Mouse (Mus musculus) granulocyte monocyte progenitor cell, adult 5-6 weeks (primary cell): ENCODE data around the gene Aaas. TPM values are rescaled to one million over a fixed set of nuclear protein-coding genes. Genes with fewer than 3 reads are reported as not detected.

Experiments used
- ATAC-seq: replicated peaks from 2 replicates; pipeline ENCODE4 v1.8.0; 2016; ENCODE audit warnings: mild to moderate bottlenecking, moderate TSS enrichment, inconsistent platforms; ENCODE audit not compliant: poor library complexity, severe bottlenecking
- total RNA-seq, 2 experiments: library from RNA; stranded (forward) in 1 of 2; stranded (reverse) in 1 of 2; fragments of 200-712, 200-1000 nt in 1 of 2; fragments of >200 nt in 1 of 2; fragmentation: Nextera tagmentation in 1 of 2; gene quantifications; 2 replicates each; pipeline ENCODE4 v1.2.3; 2014 to 2017

Aaas gene
- 120 and 123 TPM in 2 replicates for total RNA-seq (2014; fragmentation: Nextera tagmentation)
- 147 and 153 TPM in 2 replicates for total RNA-seq (2017)

- ATAC-seq, result peak; percentile 95
Observed at GRCm38 (mm10) chr15:102350138-102350941, at the start of gene Aaas. Gene Aaas (minus strand): TSS chr15:102350771.

DNA sequence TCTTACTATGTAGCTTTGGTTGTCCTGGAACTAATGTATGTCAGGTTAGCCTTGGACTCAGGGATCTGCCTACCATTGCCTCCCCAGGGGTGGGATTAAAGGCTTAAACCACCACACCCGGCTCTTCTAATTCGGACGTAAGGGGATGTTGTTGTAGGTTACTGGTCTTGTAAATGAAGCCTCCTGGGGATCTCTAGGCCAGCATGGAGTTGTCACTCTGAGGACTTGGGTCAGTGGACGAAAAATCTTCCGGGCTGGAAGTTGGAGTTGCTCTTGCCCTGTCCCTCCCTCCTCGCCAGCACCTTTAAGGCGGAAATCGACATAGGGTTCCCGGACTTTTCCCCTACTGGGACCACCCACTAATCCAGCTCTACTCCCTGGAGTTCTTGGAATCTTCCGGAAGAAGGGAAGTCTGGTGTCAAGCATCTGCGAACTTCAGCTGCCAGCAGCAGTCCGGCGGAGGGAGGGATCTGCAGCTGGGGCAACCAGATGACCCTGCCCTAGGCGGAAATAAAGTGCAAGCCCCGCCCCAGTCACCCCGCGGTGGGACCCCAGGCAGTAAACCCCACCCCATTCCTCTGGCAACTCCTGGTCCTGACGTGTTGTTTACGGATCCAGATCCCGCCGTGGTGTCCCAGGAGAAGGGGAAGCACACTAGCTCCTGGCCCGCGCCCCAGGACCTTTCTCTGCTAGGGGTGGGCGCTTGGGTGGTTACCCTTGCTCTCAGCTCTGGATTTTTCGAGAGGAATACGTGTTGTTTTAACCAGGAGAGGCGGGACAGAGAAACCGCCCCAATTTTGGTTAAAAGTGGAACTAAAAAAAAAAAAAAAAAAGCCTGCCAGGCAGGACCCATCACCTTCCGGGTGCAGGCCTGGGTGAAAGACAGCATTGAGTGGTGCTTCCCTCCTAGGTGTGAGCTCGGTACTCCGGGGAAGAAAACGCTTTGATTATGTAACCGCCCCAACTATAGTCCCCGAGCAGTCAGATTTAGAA, 49.0 kb upstream of the Aaas start:
- ATAC-seq, result peak; percentile 96

DNA sequence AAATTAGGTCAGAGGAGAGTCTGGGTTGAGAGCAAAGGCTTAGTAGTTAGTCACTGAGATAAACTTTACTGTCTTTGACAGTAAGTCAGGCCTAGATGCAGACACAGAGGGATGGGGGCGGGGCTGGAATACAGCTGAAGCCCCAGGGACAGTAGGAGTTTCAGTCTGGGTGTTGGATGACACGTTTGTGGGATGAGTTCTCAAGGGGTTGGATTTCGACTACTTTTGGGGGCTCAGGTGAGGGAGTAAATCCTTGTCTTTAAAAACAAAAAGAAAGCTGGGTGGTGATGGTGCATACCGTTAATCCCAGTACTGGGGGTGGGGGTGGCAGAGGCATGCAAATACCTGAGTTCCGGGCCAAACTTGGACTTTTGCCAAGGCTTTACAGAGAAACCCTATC, 48.1 kb upstream of the Aaas start:
- no peak for ATAC-seq

- no peak for ATAC-seq
Observed at GRCm38 (mm10) chr15:102395061-102395460, 44.5 kb upstream of the Aaas start.

- peak; percentile 99 for ATAC-seq
Observed at GRCm38 (mm10) chr15:102393584-102394014, 43.0 kb upstream of the Aaas start.

GRCm38 (mm10) chr15:102392520-102392919, 41.9 kb upstream of the Aaas start:
- ATAC-seq, result no peak

GRCm38 (mm10) chr15:102388942-102389341, 38.4 kb upstream of the Aaas start:
- ATAC-seq, result no peak

GRCm38 (mm10) chr15:102386640-102387039, 36.1 kb upstream of the Aaas start:
- ATAC-seq, result peak; percentile 84

GRCm38 (mm10) chr15:102383671-102384070, 33.1 kb upstream of the Aaas start:
- ATAC-seq, result no peak

DNA sequence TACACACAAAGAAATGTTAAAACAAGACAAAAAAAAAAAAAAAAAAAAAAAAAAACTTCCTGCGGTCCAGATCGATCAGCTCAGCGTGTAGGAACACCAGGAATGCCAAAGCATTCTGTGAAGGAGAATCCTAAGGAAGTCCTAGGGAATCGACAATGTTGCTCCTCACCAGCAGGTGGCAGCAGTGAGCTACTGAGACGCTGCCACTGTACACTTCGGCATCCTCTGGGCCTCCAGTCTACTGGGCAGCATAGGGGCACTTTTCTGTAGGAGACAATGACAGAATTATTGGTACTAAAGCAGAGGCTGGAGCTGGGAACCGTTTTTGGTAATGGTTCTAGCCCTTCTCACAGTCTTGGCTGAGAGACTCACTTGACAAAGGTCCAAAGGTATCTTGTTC, 31.0 kb upstream of the Aaas start:
- peak; percentile 63 for ATAC-seq

DNA sequence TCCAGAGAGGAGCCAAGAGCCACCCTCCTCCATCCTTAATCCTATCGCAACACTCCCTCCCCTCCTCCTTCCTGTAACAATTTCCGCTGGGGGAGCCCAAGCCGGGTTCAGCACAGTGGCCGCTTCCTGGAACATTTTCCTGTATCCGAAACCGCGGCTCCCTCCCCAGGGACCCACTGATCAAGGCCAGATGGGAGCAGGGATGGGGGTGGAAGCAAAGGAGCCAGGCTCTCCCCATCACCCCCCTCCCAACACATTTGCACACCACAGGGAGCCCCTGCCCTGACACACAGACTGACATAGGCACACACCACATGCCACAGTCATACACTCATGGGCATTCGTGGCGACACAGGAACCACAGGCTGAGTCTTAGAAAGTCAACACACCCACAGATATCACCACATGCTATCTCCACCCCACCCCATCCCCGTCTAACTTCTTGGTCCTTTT, 27.3 kb upstream of the Aaas start:
- peak; percentile 43 for ATAC-seq

DNA sequence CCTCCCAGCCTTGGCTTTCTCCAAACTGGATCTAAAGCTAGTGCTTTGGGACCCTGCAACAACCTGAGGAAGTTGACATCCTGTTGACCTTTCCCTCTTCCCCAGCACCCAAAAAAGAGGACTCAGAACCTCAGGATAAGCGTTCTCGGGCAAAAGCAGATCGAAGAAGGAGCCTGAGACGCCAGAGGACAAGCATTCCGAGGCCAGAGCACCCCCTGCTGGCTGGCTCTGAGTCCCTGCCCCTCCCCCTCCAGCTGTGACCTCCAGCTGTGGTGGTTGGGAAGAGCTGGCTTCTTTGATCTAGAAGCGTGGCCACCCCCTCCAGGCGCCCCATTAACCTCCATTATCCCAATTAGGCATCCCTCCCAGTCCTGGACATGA, 26.6 kb upstream of the Aaas start:
- peak; percentile 65 for ATAC-seq

- peak; percentile 74 for ATAC-seq
Observed at GRCm38 (mm10) chr15:102376453-102377162, 26.0 kb upstream of the Aaas start.

- no peak for ATAC-seq
Observed at GRCm38 (mm10) chr15:102370727-102371126, 20.2 kb upstream of the Aaas start.

DNA sequence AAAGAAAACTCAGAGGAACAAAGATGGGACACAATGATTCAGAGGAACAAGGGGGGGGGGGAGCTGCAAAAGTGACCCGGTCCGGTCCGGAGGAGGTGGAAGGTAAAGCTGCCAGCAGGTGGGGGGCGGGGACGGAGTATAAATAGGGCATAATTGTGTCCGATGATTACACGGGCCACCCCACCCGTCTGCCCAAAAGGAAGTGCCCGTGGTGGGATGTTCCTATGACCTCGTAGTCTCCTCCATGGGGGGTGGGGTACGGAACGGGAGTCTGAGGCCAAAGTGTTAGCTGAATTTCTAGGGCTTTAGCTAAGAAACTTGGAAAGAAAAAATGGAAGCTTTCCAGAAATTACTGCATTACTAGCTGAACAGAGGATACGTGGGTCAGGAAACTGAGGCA, 19.4 kb upstream of the Aaas start:
- ATAC-seq, result no peak

- ATAC-seq, result 0 out of 2 replicates have a peak, but pooled peaks have one; percentile 11
Observed at GRCm38 (mm10) chr15:102366733-102367344, 16.3 kb upstream of the Aaas start, which contains the start of gene Sp7. Gene Sp7 (minus strand): TSS chr15:102367182.

DNA sequence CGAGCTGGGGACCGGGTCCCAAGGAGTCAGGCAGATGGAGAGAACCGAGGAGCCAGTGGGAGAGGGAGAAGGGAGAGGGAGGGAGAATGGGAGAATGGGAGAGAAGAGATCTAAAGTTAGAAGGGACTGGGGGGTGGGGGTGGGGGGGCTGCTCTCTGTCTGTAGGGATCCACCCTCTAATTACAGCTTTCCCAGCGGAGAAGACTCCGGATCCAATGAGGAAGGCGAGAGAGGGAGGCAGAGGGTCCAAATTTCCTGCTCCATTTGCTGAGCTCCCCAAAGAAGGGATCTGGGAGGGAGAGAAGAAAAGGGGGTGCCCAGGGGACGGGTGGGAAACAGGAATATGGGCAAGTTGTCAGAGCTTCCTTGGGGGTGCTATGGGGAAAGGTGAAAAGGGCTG, 15.7 kb upstream of the Aaas start:
- no peak for ATAC-seq

DNA sequence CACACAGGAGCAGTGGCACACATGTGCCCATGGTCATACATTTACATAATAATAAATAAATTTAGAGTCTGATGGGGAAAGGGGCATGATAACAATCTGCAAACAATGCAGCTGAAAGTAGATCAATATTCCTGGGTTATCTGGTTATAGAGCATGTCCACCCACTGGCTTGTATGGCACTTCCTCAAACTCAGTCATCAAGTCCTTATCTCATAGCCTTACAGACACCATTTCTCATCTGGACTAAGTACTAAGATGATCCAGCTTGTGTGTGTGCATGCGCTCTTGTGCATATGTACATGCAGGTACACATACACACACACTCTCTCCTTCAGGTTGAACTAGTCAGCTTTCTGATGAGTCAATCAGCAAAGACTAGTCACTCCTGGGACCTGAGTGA, 14.1 kb upstream of the Aaas start:
- ATAC-seq, result peak; percentile 44; the same call in 1 of the 2 replicates

- ATAC-seq, result peak; percentile 23; the same call in 1 of the 2 replicates
Observed at GRCm38 (mm10) chr15:102362648-102363047, 12.1 kb upstream of the Aaas start.

GRCm38 (mm10) chr15:102358834-102359233, 8.3 kb upstream of the Aaas start:
- no peak for ATAC-seq
